Mouse (Mus musculus): Measurements from ENCODE around the gene Csf2rb. TPM values are rescaled to one million over a fixed set of nuclear protein-coding genes. Genes with fewer than 3 reads are reported as not detected.
"Not testable (repeated sequence)": the region's sequence is repeated elsewhere in the genome, so short reads cannot be mapped to it uniquely, and the experiment has no call there.

Csf2rb gene
- under 1 TPM in 2 of 3 experiments, not detected in 1; 0.12 to 0.67 TPM for polyA plus RNA-seq (2017; shearing (Covaris generic))

DNA sequence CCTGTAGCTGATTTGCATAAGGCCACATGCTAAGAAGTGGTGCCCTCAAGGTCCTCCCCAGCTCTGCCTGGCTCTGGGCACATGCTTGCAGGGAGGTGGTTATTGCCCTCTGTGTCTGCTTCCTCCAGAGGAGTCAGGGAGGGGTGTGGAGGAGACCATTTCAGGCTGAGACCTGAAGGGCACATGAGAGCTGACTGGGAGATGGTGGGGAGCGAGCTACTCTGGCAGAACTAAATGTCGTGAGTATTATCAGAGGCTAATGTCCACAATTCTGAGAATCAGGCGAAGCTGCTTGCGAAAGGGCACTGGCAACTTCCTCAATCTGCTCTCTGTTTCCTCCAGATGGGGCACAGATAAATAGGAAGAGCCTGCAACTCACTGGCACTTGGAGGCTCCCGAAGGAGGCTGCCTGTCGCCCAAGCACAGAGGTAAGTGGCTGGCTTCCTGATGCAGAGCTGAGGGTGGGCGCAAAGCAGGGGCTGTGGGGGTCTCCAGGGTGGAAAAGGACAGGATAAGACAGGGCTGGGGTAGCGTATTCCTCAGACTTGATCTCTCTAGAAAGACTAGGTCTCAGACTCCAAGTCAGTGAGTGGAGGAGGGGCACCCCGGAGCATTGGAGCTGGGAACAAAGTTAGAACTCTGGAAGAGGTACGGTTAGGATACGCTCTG is at the start of gene Csf2rb:
Gene Csf2rb, plus strand, starts transcription at position 82 of the 669 bp plus-strand sequence.
- no peak for ATAC-seq

DNA sequence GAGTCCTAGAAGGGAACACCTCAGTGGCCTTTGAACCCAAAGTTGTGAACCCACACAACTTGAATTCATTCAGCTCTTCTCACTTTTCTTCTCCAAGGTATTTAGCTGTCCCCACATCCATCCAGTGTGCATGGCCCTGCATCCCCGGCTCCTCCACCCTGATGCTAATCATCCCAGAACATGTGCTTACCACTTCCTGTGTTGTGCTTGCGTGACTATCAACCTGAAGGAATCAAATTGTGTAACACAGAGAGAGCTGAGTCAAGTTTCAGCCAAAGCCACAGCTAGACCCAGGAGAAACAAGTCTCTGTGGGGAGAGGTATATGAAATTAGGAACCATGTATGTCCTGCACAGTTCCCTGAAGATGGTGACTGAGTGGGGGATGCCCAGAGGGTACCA is 47.2 kb upstream of the Csf2rb start:
- ATAC-seq, result no peak

DNA sequence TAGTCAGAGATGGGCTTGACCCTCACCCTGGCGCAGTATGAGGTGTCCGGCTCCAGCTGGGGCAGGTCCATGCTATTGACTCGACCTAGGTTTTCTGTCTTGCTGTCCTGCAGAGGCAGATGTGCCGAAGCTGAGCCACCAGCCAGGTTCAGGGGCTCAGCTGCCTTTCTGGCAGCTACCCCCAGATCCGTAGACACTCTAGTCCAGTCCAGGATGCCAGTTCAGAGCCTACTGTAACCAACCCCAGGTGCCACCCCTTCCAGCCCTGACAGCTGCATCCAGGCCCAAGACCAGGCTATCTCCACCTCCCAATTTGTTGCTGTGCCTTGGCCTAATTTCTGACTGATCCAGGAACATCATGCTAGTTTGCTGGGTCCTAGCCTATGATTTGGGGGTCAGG is 37.6 kb upstream of the Csf2rb start:
- ATAC-seq, result no peak

DNA sequence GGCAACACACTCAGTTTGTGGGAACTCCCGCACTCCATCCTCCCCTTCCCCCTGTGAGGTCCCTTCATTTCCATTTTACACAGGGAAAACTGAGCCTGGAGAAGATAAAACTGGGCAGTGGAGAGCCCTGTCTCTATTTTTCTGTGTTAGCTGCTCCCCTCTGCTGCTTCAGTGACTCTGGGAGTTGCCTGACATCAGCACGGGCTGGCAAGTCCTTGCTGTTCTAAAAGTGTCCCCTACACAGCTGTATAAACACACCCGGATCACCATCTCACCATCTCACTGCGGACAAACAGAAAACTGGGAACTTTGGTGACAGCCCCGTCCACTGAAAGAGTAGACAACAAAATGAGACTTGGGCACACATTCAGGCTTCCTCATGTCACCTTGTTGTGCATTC is 35.8 kb upstream of the Csf2rb start:
- not testable (repeated sequence) for ATAC-seq

DNA sequence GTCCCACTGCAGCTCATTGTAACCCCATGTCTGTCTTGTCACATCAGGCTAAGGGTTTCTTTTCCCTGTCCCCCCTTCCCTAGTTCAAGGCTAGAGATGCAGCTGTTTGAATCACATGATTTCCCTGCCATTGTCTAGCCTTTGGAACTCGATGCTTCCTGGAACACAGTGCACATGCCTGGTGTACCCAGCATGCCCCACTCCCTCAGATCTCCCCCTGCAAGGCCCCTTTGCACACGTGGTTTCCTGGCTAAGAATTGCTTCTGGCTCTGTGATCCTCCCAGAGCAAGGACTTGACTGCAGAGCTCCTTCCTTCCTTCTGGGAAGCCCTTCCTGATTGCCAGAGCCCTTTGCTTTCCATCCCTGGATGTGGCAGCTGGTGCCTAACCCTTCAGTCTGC is 32.3 kb upstream of the Csf2rb start:
- not testable (repeated sequence) for ATAC-seq

DNA sequence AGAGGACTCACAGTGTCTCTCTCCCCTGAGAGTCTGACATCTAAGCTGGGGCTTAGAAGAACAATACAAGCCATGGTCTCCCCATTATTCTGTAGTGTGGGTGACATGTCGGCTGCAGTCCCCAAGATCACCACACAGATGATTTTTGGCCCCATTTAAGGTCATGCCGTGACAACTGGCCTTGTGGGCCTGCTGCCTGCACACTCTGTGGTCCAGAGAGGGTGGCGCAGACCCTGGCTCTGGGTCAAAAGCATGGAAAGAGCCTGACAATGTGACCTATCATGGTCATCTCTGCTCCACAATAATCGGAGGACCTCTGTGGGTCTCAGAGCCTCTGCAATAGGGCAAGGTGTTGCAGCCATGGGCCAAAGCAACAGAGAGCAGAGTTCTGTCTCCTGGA is 31.8 kb upstream of the Csf2rb start:
- ATAC-seq, result no peak

DNA sequence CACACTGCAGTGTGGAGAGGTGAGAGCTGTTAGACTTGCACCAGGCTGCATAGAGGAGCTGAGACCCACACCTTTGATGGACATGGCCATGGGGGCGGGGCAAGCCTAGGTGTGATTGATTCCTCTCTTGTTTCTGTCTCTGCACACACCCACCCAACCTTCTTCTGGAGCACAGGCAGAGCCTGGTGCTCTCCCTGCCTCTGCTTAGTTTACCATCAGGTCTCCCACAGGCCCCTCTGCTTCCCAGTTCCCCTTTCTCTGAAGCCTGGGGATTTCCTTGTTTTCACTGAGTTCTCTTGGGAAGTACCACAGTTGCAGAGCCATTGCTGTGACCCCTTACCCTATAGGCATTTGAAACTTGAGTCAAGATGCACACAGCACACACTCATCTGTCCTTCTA is 27.0 kb upstream of the Csf2rb start:
- no peak for ATAC-seq

DNA sequence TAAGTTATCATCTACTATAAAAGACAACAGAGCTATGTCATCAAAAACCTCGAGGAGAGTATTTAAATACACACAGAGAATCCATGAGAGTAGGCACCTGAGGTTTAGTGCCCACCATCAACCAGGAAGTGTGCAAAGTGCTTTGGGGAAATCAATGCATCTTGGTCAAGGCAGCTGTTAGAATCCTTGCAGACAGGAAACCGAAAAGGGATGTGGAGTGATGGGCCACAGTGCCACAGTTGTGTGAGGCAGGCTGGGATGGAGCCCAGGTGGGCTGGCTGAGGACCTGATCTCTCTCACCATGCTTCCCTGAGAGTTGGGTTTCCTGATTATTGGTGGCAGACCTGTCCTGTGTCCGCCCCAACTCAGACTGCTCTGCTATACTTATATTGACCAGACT is 25.9 kb upstream of the Csf2rb start:
- ATAC-seq, result no peak

DNA sequence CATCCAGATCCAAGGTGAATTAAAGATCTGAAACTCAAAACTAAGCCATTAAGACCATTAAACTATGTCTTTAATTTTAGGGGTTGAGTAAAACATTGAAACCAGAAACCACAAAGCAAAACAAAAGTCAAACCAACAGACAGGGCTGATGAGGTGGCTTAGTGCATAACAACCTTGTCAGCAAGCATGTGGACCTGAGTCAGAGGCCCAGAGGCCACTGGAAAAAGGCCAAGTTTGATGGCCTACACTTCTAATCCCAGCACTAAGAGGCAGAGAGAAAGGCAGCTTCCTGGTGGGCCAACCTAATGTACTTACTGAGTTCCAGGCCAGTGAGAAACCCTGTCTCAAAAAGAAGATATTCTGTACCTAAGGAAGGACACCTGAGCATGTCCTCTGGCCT is 24.8 kb upstream of the Csf2rb start:
- ATAC-seq, result no peak

DNA sequence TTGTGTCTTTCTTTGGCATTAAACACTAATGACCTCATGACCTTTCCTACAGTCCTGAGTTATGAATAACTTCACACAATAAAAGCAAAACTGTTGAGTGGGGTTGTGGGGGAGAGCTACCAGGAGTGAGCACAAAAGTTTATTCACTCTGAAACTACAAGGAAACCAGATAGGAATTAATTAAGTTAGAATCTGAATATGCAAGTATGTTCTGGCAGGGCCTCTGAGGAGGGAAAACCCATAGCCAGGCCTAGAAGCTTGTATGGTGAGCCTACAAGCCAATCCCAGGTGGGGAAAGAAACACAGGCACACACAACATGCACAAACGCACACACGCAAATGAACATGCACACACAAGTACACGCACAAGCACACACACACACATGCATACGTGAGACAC is 22.8 kb upstream of the Csf2rb start:
- no peak for ATAC-seq

DNA sequence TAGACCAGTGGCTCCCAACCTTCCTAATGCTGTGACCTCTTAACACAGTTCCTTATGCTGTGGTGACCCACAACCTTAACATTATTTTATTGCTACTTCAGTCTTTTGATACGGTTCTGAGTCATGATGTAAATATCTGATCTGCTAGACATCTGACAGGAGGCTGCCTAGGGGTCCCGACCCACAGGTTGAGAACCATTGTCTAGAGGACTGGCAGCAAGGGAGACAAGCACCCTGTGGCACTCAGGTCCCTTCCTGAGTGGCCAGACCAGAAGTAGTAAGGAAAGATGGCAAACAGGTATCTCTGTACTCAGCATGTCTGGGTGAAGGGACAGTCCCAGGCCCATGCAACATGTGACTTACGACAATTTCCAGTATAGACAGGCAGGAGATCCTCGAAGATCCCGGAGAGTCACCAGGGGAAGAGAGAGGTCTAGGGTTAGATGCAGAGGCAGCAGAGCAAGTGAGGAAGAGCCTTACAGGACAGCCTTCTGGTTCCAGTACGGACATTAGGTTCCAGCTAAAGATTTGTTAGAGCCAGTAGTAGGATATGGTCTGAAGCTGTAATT is 21.8 kb upstream of the Csf2rb start:
- no peak for ATAC-seq

DNA sequence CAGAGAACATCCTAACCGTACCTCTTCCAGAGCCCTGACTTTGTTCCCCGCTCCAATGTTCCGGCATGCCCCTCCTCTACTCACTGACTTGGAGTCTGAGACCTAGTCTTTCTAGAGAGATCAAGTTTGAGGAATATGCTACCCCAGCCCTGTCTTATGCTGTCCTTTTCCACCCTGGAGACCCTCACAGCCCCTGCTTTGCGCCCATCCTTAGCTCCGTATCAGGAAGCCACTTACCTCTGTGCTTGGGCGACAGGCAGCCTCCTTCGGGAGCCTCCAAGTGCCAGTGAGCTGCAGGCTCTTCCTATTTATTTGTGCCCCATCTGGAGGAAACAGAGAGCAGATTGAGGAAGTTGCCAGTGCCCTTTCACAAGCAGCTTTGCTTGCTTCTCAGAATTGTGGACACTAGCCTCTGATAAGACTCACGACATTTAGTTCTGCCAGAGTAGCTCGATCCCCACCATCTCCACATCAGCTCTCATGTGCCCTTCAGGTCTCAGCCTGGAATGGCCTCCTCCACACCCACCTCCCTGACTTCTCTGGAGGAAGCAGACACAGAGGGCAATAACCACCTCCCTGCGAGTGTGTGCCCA is 20.1 kb upstream of the Csf2rb start, which contains the start of gene Csf2rb2:
Gene Csf2rb2, minus strand, starts transcription at position 381 of the 593 bp plus-strand sequence.
- ATAC-seq, result no peak

DNA sequence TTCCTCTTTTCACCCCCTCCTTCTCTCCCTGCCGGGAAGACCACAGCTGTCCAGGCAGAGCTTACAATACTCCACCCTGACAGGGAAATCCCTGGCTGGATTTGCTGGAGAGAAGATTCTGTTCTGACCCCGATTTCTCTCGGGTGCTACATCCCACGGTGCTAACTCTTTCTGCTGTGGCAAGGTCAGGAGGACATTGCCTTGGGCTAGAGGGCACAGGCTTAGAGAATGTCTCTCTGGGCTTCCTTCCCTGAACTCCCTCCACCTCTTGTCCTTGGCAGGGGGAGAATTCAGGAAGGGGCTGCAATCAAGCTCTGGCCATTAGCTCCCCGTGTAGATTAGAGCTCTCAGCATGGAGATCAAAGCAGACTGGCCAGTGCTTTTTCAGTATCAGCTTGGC is 15.7 kb upstream of the Csf2rb start:
- no peak for ATAC-seq

DNA sequence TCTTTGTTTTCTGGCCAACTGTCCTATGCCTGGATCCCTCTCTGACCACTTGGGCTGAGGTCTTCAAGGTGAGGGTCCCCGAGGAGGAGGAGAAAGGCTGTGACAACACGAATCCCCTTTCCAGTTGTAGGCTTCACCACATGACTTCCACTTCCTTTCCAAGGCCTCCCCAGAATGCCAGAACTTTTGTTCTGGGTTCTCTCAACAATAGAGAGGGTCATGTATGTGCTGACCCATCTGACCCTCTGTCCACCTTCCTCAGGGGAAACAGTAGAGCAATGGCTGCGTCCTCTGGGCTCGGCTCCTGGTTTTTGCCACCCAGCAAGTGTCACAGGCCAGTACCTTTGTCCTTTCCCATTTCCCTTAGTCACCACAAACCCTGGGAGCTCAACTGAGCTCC is 14.6 kb upstream of the Csf2rb start:
- no peak for ATAC-seq

DNA sequence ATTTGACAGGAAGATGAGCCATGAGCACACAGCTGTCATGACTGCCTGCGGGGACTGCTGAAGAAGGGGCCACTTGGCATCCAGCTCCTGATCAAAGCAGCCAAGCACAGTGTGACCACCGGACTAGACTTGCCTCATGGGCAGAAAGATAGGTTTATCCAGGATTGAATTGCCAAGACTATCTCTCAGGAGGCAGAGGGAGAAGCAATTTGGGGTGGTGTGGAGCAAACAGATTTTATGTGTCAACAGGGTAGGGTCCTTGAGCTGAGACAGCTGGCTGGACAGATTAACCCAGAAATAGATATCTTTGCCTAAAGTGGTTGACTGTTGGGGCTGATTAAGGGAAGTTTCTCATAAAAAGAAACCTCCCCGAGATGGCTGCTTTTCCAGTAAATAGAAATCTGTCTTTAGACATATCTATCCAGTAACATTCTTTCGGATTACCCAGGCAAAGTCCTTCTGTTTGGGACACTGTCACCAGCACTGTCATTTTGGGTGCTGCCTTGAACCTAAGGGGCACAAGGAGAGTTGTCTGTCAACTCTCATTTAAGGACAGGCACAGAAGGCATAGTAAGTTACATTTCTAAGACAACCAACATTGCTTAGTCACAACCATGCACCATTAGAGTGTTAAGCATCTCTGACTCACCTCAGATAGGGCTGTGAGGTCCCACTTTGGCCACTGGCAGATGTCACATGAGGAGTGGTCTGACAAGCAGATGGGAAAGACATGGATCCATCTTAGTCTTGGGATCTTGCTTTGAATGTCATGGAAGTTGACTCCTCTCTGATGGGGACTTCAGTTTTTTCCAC is 12.9 kb upstream of the Csf2rb start:
- ATAC-seq, result not testable (repeated sequence)

DNA sequence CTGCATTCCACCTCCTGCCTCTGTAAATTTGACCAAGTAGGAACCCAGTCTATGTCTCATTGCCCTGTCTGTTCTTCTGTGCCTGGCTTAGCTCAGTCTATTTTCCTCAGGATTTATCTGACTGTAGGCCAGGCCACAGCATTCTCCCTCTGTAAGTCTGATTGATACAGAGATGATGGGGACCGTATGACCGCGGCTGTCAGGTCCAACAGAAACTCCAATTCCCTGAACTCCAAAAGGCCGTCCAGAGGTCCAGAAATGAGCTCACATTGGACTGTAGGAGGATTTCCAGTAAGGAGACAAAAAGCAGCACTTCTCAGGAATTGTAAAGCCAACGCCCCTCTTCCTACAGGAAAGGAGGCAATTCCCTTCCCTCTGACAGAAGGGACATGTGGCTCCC is 11.9 kb upstream of the Csf2rb start:
- ATAC-seq, result not testable (repeated sequence)

DNA sequence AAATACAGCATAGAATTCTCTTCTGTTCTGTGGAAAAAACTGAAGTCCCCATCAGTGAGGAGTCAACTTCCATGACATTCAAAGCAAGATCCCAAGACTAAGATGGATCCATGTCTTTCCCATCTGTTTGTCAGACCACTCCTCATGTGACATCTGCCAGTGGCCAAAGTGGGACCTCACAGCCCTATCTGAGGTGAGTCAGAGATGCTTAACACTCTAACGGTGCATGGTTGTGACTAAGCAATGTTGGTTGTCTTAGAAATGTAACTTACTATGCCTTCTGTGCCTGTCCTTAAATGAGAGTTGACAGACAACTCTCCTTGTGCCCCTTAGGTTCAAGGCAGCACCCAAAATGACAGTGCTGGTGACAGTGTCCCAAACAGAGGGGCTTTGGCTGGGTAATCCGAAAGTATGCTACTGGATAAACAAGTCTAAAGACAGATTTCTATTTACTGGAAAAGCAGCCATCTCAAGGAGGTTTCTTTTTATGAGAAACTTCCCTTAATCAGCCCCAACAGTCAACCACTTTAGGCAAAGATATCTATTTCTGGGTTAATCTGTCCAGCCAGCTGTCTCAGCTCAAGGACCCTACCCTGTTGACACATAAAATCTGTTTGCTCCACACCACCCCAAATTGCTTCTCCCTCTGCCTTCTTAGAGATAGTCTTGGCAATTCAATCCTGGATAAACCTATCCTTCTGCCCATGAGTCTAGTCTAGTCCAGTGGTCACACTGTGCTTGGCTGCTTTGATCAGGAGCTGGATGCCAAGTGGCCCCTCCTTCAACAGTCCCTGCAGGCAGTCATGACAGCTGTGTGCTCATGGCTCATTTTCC is 7.0 kb upstream of the Csf2rb start:
- ATAC-seq, result not testable (repeated sequence)

DNA sequence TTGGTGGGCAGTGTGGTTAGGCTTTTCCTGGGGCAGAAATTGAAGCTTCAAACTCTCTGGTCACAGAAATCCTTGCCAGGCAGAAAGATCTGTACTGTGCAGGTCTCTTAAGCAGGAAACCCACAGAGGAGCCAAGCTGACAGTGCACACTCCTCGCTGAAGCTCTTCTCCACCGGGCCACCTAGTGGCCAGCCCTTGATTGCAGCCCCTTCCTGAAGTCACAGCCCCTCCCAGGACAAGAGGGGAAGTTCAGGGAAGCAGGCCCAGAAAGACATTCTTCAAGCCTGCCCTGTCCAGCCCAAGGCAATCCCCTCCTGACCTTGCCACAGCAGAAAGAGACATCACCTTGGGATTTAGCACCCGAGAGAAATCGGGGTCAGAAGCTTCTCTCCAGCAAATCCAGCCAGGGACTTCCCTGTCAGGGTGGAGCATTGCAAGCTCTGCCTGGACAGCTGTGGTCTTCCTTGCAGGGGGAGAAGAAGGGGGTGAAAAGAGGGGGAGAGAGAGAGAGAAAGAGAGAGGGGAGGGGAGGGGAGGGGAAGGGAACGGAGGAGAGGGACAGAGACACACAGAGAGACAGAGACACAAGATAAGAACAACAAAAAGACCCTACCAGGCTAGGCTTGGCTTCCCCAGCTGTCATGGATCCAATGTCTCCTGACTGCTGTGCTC is 4.6 kb upstream of the Csf2rb start:
- ATAC-seq, result no peak

DNA sequence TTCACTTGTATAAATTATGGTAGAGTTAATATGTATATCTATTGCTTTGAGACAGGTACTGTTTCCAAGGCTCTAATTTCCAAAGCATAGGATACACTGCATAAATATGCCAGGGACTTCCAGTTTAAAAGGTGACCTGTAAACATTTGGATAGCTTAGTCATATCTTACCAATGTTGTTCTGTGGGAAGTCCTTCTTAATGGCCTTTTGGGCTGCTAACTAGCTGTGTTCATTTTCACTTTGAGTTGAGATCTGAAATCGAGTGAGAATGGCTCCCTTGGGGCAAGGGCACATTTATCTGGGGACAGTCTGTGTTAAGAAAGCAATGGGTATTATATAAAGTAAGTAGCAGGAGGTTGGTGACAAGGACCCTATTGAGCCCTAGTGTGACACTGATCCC is 2.2 kb upstream of the Csf2rb start:
- ATAC-seq, result no peak

DNA sequence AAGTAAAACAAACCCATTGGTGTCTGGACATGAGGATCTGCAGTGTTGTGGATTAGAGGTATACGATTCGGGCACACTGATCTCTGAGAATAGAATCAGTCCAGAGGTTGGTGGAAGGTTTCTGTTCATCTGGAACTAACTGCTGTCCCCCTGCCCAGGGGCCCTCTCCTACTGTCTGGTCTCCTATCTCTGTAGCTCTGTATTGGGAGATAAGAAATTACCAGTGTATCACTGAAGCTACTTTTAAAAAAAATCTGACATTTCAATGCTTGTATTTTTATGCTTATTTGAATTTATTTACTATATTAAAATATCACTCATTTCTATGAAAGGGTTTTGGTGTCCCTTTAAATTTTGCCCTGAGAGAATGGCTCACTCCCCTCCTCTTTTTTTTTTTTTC is 1.3 kb upstream of the Csf2rb start:
- no peak for ATAC-seq

DNA sequence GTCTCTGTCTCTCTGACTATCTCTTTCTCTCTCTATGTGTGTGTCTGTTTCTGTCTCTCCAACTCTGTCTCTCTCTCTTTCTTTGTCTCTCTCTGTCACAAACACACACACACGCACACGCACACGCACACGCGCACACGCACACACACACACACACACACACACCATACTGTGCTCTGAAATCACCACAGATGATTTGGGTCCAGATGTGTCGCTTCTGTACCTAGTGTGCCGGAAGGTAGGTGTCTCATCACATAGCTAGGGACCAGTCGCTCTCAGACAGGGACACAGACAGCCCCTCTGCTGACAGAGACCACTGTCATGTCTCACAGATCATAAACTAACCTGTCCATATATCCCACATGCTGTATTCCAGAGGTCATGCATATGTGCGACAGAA is 1.2 kb downstream of the Csf2rb start:
- ATAC-seq, result no peak

Data from inflammation-experienced regulatory T-cells, adult 6 months (primary cell).